Mouse (Mus musculus) lung, adult 2 months (tissue): ENCODE results near the gene Cd300lf.

Source experiments
- CTCF ChIP-seq: fragments of 200-500 bp; IDR thresholded peaks from 2 replicates; pipeline ENCODE4 v1.5.1; 2011; ENCODE audit warnings: mild to moderate bottlenecking, low read length, control low read depth; ENCODE audit not compliant: insufficient read depth
- POLR2A ChIP-seq: fragments of 200-500 bp; IDR thresholded peaks from 2 replicates; pipeline ENCODE4 v1.6.1; 2011; ENCODE audit warnings: low read depth, mild to moderate bottlenecking, control low read depth, low read length, borderline replicate concordance; ENCODE audit errors: extremely low read depth

DNA sequence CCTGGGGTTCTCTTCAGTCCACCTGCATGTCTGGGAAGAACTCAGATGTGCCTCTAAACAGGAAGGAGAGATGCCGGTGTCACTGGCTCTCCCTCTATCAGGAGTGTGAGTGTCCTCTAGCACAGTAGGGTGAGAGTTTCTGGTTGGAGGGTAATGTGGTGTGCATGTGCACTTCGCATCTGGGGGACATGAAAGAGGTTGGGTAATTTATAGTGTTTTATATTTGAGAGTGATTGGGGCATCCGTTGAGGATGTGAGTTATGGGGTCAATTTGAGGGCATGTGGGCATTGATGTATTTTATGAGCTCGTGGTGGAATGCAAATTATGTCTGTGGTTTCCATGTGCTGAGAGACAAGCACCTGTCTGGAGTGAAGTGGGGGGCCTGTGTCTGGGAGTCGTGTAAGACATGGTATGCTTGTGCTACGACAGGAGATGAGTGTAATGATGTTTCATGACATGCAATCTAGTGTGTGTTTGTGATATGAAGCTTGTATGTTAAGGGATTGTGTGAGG, 17.0 kb upstream of the Cd300lf start:
- no peak for TF ChIP-seq POLR2A
- TF ChIP-seq CTCF: no peak
